Mouse (Mus musculus): ENCODE measurements around the gene Hoxb1.

The Hoxb1 gene

GRCm38 (mm10) chr11:96405541-96405940 lies 40.0 kb downstream of the Hoxb1 start:
- DNase-seq = no peak

GRCm38 (mm10) chr11:96407191-96408072 lies 41.9 kb downstream of the Hoxb1 start:
- DNase-seq = no peak

GRCm38 (mm10) chr11:96408234-96409010 lies 42.9 kb downstream of the Hoxb1 start:
- no peak for DNase-seq

- DNase-seq = no peak
Observed at GRCm38 (mm10) chr11:96411019-96411418, 45.5 kb downstream of the Hoxb1 start.

- no peak for DNase-seq
Observed at GRCm38 (mm10) chr11:96411934-96412333, 46.4 kb downstream of the Hoxb1 start.

GRCm38 (mm10) chr11:96412941-96413491 lies 47.5 kb downstream of the Hoxb1 start:
- DNase-seq = no peak

- no peak for DNase-seq
Observed at GRCm38 (mm10) chr11:96413527-96413926, 48.0 kb downstream of the Hoxb1 start.

GRCm38 (mm10) chr11:96414002-96414401 lies 48.5 kb downstream of the Hoxb1 start:
- no peak for DNase-seq

Data from cerebellum, adult 9-10 months (tissue).